Mouse (Mus musculus): ENCODE results near the gene Wrap73. TPM values are rescaled to one million over a fixed set of nuclear protein-coding genes. Genes with fewer than 3 reads are reported as not detected.

Gene Wrap73
- total RNA-seq, 2 experiments from 2014 or later: 3.2 to 13.0 TPM

DNA sequence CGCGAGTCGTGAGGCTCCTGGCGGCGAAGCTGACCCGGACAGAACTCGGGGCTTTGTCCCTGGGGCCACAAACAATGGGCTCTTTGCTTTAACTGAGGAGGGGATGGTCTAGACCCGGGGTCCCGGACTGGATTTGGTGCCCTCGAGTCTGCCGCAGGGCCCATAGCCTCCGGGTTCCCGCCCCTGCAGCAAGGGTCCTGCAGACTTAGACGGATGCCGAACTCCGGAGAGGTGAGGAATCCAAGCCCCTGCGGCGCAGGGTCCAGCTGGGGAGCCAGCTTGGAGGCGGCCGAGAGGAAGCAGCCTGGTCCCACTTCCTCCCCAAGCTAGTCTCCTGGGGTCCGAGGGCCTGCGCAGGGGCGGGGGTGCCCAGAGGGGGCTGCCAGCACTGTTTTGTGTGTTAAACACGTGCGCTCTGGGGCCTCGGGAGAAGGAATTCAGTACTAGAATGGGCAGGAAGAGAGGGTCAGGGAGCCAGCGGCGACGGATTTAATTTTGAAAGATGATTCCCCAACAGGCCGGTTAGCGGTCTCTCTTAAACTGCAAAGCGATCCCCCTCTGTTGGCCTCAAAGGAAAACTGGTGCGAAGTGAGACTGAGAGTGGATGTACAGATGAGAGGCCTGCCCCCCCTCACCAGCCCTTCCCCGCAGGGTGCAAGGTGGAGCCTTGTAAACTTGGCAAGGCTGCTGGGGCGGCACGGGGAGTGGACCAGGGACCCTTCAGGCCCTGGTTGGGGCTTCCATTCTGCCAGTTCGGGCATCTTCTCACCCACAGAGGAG lies 29.2 kb downstream of the Wrap73 start:
- ATAC-seq (replicated peaks; ENCODE audit: low FRiP score, poor library complexity, severe bottlenecking): no peak

DNA sequence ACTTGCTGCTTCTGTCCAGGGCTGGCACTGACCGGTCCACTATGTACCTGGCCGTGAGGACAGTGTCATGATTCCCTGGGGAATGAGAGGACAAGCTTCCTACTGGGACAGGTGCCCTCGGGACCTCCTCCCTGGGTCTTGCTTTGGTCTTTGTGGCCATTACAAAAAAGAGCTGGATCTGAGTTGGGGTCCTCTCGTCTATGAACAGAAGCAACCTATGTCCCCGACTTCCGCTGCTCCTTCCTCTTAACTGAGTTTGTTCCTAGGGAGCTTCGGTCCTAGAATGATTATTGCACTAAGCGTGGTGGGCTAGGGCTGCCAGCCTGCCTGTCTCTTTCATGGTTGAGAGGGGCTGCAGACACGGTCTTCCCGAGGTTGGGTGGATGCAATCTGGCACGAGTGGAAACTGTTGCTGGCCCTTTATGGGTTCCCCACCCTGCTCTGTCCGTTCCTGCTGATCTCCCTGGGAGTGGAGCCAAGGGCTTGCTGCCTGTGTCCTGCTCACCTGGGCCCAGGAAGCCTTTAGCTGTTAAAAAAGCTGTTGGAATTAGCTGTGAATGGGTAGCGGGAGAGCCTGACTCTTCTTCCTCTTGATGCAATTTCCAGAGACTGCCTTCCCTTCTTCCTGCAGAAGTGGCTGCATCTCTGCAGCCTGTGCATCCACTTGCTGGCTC lies 29.9 kb downstream of the Wrap73 start:
- ATAC-seq (replicated peaks; ENCODE audit: low FRiP score, poor library complexity, severe bottlenecking): no peak

DNA sequence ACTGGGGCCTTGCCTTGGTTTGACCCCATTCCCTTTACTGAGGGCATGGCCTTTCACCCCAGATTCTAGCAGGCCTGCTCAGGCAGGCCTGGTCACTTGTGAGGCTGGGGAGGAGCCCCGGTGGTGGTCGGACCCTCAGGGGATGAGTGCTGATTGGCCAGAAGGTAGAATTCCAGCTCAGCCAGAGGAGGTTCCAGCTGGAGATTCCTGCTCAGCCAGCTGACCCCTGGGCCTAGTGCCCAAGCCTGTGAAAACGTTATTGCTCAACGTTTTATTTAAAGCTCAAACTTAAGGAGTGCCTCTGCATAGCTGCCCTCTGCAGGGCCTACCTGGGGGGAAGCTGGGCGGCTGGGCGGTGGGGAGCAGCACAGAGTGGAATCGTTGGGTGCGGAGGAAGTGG lies 35.1 kb downstream of the Wrap73 start:
- no peak for ATAC-seq (replicated peaks; ENCODE audit: low FRiP score, poor library complexity, severe bottlenecking)

- no peak for ATAC-seq (replicated peaks; ENCODE audit: low FRiP score, poor library complexity, severe bottlenecking)
Measured at GRCm38 (mm10) chr4:154181001-154181400, 38.8 kb downstream of the Wrap73 start.

DNA sequence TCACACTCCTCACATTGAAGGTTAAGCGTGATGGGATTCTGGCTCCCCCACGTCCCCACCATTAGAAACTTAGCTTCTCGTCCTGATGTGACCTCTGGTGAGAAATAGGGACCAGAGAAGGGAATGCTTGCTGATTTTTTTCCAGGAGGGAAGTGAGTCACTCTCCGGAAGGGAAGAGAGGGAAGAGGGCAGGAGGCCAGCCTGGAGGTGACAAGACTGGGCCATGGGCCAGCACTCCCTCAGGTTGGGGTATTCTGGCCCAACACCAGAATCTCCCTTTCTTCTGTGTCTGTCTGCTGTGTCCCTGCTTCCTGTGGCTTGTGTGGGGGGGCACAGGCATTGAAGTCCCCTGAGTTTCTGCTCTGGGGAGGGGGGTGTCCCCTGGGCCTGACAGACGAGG lies 41.4 kb downstream of the Wrap73 start:
- no peak for ATAC-seq (replicated peaks; ENCODE audit: low FRiP score, poor library complexity, severe bottlenecking)

DNA sequence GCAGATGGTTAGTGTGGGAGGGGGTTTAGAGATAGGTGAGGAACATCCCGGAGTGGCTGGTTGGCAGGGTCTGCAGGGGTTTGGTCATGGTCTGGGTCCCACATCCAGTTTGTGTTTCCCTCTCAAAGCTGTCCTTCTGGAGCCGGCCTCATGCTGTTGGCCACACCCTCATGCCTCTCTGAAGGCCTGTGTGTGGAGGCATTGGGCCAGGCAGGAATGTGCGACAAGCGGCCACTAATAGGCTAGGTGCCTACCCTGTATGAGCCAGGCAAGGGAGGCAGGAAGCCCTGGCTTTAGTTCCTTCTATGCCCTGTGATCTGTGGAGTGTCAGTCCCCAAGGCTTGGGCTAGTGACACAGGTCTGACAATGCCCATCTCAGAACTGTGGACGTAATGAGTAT lies 42.8 kb downstream of the Wrap73 start:
- no peak for ATAC-seq (replicated peaks; ENCODE audit: low FRiP score, poor library complexity, severe bottlenecking)

- no peak for ATAC-seq (replicated peaks; ENCODE audit: low FRiP score, poor library complexity, severe bottlenecking)
Measured at GRCm38 (mm10) chr4:154186002-154186537, 43.9 kb downstream of the Wrap73 start.

DNA sequence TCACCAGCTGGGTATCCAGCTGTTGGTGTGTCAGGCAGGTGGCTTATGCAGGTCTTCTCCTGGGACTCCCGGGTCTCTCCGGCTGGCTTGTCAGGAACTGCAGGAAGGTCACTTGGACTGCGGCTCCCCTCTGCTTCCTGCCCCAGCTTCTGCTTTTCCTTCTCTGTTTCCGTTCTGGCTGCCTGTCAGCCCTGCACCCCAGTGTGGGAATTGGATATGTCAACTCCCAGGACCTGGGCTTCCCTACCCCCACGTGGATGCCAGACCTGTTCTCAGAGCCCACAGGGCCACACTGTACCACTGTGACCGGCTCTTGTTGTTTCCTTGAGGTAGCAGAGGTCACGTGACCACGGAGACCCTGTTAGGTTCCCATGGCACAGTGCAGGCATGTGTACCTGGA lies 46.8 kb downstream of the Wrap73 start:
- no peak for ATAC-seq (replicated peaks; ENCODE audit: low FRiP score, poor library complexity, severe bottlenecking)

- no peak for ATAC-seq (replicated peaks; ENCODE audit: low FRiP score, poor library complexity, severe bottlenecking)
Measured at GRCm38 (mm10) chr4:154197961-154198360, 55.8 kb downstream of the Wrap73 start.

- ATAC-seq (replicated peaks; ENCODE audit: low FRiP score, poor library complexity, severe bottlenecking): no peak
Measured at GRCm38 (mm10) chr4:154198377-154198961, 56.3 kb downstream of the Wrap73 start.

DNA sequence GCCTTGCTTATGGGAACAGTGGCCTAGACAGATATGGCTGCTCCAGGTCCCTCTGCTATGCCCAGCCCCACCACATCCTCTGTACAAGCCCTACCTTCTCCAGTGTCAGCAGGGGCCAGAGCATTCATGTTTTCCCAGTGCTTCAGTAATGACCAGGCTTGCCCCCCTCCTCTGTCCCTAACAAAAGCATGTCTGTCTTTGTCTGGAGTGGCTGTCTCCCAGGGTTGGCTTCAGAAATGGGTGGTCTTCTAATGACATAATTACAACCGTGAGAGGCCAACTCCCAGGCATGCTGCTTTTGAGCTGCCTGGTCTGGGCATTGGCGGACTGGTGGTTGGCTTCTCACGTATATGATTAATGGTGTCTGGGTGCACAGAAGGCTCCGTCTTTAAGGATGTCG lies 59.3 kb downstream of the Wrap73 start:
- ATAC-seq (replicated peaks; ENCODE audit: low FRiP score, poor library complexity, severe bottlenecking): no peak

GRCm38 (mm10) chr4:154204532-154204931 lies 62.4 kb downstream of the Wrap73 start:
- no peak for ATAC-seq (replicated peaks; ENCODE audit: low FRiP score, poor library complexity, severe bottlenecking)

- ATAC-seq (replicated peaks; ENCODE audit: low FRiP score, poor library complexity, severe bottlenecking): no peak
Measured at GRCm38 (mm10) chr4:154205392-154205791, 63.2 kb downstream of the Wrap73 start.

DNA sequence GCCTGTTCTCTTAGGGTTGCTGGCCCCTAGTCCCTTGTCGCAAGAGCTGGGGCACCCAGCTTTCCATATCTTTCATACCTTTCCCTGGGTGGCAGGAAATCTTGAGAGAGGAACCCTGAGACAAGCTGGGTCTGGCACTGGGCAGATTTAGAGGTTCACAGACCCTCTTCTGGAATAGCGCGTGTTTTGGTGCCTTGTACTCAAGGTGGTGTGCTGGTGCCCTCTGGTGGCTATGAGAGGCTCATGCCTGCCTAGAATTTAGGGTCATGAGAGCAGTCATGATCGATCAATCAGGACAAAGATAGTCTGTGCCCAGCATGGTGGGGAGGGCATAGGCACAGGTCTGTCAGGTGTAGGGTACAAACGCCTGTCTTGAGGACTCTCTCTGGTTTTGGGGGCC lies 65.1 kb downstream of the Wrap73 start:
- ATAC-seq (replicated peaks; ENCODE audit: low FRiP score, poor library complexity, severe bottlenecking): peak; percentile 54; the same call in 1 of the 2 replicates

- ATAC-seq (replicated peaks; ENCODE audit: low FRiP score, poor library complexity, severe bottlenecking): no peak
Measured at GRCm38 (mm10) chr4:154209054-154209453, 66.9 kb downstream of the Wrap73 start.

DNA sequence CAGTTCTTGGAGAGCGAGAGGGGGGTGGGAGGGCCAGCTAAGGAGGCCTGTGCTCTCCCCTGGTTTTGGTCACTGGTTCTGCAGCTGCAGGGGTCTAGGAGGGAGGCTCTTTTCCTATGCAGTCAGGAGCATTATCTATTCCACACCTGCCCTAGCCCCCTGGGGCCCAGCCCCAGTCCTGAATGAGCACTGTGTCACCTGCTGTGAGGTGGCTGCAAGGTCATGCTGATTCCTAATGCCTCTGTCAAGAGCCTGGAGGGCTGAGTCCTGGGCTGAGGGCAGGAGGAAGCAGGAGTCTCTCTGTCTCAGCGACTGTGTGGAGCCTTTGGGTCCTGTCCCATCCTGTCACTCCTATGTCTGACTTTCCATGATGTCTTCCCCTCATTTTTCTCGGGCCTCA lies 67.7 kb downstream of the Wrap73 start:
- no peak for ATAC-seq (replicated peaks; ENCODE audit: low FRiP score, poor library complexity, severe bottlenecking)

- no peak for ATAC-seq (replicated peaks; ENCODE audit: low FRiP score, poor library complexity, severe bottlenecking)
Measured at GRCm38 (mm10) chr4:154211459-154211858, 69.3 kb downstream of the Wrap73 start.

DNA sequence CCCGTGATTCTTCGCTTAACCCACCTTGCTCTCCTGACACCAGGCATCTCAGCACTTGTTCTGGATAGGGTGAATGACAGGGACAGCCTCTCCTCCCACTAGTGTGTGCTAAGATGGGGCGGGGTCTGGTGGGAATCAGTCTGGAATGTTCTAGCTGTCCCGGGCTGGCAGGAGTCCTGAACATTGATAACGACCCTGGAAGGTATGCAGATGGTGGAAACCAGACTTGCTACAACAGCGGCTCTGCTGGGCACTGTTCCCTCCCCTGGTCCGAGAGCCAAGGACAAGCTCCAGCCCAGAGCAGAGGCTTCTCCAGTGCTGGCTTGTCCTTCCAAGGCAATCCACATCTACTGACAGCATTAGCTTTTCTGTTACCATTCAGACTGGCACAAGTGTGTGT lies 71.4 kb downstream of the Wrap73 start:
- no peak for ATAC-seq (replicated peaks; ENCODE audit: low FRiP score, poor library complexity, severe bottlenecking)

- no peak for ATAC-seq (replicated peaks; ENCODE audit: low FRiP score, poor library complexity, severe bottlenecking)
Measured at GRCm38 (mm10) chr4:154214075-154214474, 71.9 kb downstream of the Wrap73 start.
